Mouse (Mus musculus): Measurements from ENCODE around the gene Csgalnact2.

DNA sequence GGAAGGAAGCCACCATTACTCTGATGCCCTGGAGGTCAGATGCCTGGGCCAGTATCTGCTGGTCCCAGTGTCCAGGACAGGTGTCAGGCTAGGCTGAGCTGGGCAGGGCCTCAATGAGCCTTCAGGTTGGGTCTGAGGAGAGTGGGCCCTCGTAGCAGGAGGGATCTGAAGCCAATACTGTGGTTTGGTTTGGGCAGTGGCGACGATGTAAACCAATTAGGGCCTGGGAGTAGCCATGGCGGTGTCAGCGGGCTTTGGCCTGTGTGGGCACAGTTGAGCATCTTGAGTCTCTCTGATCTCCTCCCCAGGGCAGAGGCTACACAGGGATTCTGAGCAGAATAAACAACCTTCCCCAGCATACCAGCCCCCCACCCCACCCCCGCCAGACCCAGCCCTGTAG is 55.3 kb downstream of the Csgalnact2 start:
- no peak for TF ChIP-seq CTCF (IDR thresholded peaks at IDR 0.05; ENCODE audit: low read depth, low read length)
- no peak for TF ChIP-seq POLR2A (IDR thresholded peaks at IDR 0.05; ENCODE audit: insufficient read depth, low read length)
- TF ChIP-seq EP300 (IDR thresholded peaks at IDR 0.05; ENCODE audit: insufficient read depth, low read depth, low read length) = no peak
